Mouse (Mus musculus) Patski (cell line): ENCODE measurements at regions not wholly inside any gene's neighbourhood (a gene's known extent, or its start where the extent isn't known, plus 50 kb on each side); places are given as distances from the start of the nearest gene placed in this dataset.
A peak's percentile ranks its signal among the peaks of the same experiment; 100 is the strongest.
"Not testable (repeated sequence)": the region's sequence is repeated elsewhere in the genome, so short reads cannot be mapped to it uniquely, and the experiment has no call there.

ENCODE experiments used
- ATAC-seq: fragments of 100-300 bp; one replicate; pipeline ENCODE4 v1.8.0; 2021
- CTCF ChIA-PET: fragments of 350-600 bp; sonication (Branson Sonifier 250); formaldehyde crosslinking; loops from one replicate; lab custom pipeline; 2022; ENCODE audit warnings: inconsistent platforms; lab: Charles Lee
- POLR2A ChIA-PET: fragments of 350-600 bp; sonication (Branson Sonifier 250); formaldehyde crosslinking; loops from one replicate; lab custom pipeline; 2022; ENCODE audit warnings: antibody characterized with exemption, inconsistent platforms; lab: Charles Lee
- DNase-seq: peaks from one replicate; pipeline ENCODE4 v3.0.0-alpha.2; 2011; ENCODE audit warnings: low read depth, low spot score
- H3K27me3 ChIP-seq: fragments of 371-371 bp; one replicate; pipeline ENCODE4 v1.5.1; 2021
- in situ Hi-C: fragments of 300-500 bp; cut with MboI; formaldehyde crosslinking; loops from 3 replicates; pipeline ENCODE4 v1.11.1; 2018; ENCODE audit warnings: low pct_unique_long_range_greater_than_20kb, mixed read lengths

- in situ Hi-C loops, ATAC-seq, H3K27me3 ChIP-seq, POLR2A ChIA-PET, CTCF ChIA-PET, DNase-seq: not testable (repeated sequence)
These were observed 101.3 kb upstream of the Gm4070 start for GRCm38 (mm10) chr7:106055074-106055473.

- H3K27me3 ChIP-seq, DNase-seq, ATAC-seq, CTCF ChIA-PET, POLR2A ChIA-PET, in situ Hi-C loops: not testable (repeated sequence)
These were observed 82.8 kb upstream of the Gm4070 start for GRCm38 (mm10) chr7:106036556-106036955.

GRCm38 (mm10) chr7:106031612-106032150 is 77.9 kb upstream of the Gm4070 start:
- in situ Hi-C loops, DNase-seq, CTCF ChIA-PET, POLR2A ChIA-PET, H3K27me3 ChIP-seq: not testable (repeated sequence)
- ATAC-seq = peak; percentile 62
